19 mouse cellular contexts compared by ENCODE assay signal in genomic region chr11:84373122-84373521, GRCm38 (mm10).
"Had no signal": no experiment of that assay in that cellular context is flagged by ENCODE, and none has a peak within 500 bp of the region (broad histone marks: within the 10 kb centered on the region; RNA-seq: fewer than 3 reads in every experiment).

No protein-coding gene starts in this region.

- H3K4me2 ChIP-seq: limb, embryonic 12.5 days; limb, embryonic 15.5 days; liver, embryonic 11.5 days; lung, embryonic 14.5 days; neural tube, embryonic 13.5 days; stomach, embryonic 15.5 days had no signal

- H3K4me1 ChIP-seq: limb, embryonic 12.5 days; limb, embryonic 15.5 days; stomach, embryonic 15.5 days had no signal

- H3K9me3 ChIP-seq: limb, embryonic 12.5 days; limb, embryonic 15.5 days; neural tube, embryonic 13.5 days; stomach, embryonic 15.5 days had no signal

- H3K27me3 ChIP-seq: limb, embryonic 12.5 days; limb, embryonic 15.5 days; neural tube, embryonic 13.5 days; stomach, embryonic 15.5 days had no signal

- H3K27ac ChIP-seq: kidney, postnatal 0 days; layer of hippocampus, adult 2 months; limb, embryonic 12.5 days; limb, embryonic 15.5 days; liver, embryonic 14.5 days; macrophage; neural tube, embryonic 13.5 days; stomach, embryonic 15.5 days had no signal

- DNase-seq: kidney, adult 2 months; kidney, postnatal 25 days; left cerebral cortex, postnatal 4 days; liver, postnatal 0 days; lung, embryonic 14.5 days; midbrain, embryonic 14.5 days; right cerebral cortex, postnatal 25 days; spleen, adult 18-20 months; thymus, postnatal 25 days had no signal

- H3K4me3 ChIP-seq: layer of hippocampus, adult 2 months; limb, embryonic 12.5 days; limb, embryonic 15.5 days; neural tube, embryonic 13.5 days; stomach, embryonic 15.5 days had no signal

- H3K36me3 ChIP-seq: stomach, embryonic 15.5 days had no signal

- H3K9ac ChIP-seq: limb, embryonic 12.5 days; limb, embryonic 15.5 days; liver, embryonic 14.5 days; liver, postnatal 0 days; lung, embryonic 14.5 days; neural tube, embryonic 13.5 days; stomach, embryonic 15.5 days had no signal

- ATAC-seq: liver, postnatal 0 days; lung, postnatal 0 days had no signal
